ENCODE assay signal across 24 mouse cellular contexts in the genomic region with DNA sequence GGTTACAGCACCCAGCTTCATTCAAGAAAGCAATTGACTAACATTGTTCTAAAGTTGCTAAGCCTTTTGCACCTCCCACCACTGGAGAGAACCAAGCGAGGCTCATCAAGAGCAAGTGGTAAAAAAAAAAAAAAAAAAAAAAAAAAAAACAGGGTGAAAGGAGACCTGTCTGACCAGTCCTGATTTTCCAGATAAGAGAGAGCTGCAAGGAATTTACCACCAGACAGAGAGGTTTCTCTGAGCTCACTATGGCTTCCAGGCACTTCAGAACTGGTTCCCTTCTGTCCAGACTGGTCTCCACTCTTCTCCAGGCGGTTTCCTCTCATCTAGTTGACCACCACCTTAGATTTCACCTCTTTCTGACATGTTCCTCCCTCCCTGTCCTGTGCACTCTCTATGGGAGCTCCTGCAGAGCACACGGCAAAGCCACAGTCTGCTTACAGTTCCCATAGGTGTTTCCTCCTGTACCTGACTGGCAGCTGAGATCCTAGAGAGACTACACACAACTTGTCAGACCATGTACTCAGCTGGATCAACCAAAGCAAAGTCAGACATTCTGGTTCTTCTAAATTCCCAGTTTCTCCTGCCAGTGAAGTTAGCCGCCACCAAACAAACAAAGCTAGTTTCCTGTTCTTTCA. TPM values are rescaled to one million over a fixed set of nuclear protein-coding genes. Genes with fewer than 3 reads are reported as not detected.
DNase-seq lines count a peak whose midpoint lies in the region; ATAC-seq and TF ChIP-seq lines count a peak whose summit lies in the region.
"Had no signal": no experiment of that assay in that cellular context is flagged by ENCODE, and none has a peak within 500 bp of the region (broad histone marks: within the 10 kb centered on the region; RNA-seq: fewer than 3 reads in every experiment).

No protein-coding gene starts in this region.

- no peaks in the 10 kb centered on the region for H3K36me3 ChIP-seq in kidney, postnatal 0 days (ENCODE audit: insufficient read depth, low read length)
- peaks cover 2% of the 10 kb centered on the region; the same call in 1 of the 2 replicates for H3K36me3 ChIP-seq in ES-E14 (ENCODE audit: control insufficient read depth, insufficient read depth, low read length, poor library complexity, severe bottlenecking)
- peaks cover 3% of the 10 kb centered on the region for H3K36me3 ChIP-seq in embryonic facial prominence, embryonic 13.5 days
- H3K36me3 ChIP-seq in stomach, embryonic 14.5 days (ENCODE audit: control insufficient read depth, insufficient read depth, low read length): no peaks in the 10 kb centered on the region
- H3K36me3 ChIP-seq: heart, embryonic 13.5 days; midbrain, embryonic 12.5 days; neural tube, embryonic 15.5 days had no signal

- in situ Hi-C loops in ES-E14 (cut with MboI; ENCODE audit: low sequenced_read_pairs in 2 of 2, unreplicated experiment in 2 of 2): no loop called here

- no peaks in the 10 kb centered on the region for H3K27me3 ChIP-seq in kidney, postnatal 0 days (ENCODE audit: insufficient read depth, low read length)
- H3K27me3 ChIP-seq in embryonic facial prominence, embryonic 13.5 days: no peaks in the 10 kb centered on the region
- no peaks in the 10 kb centered on the region for H3K27me3 ChIP-seq in stomach, embryonic 14.5 days (ENCODE audit: control insufficient read depth, insufficient read depth, low read length)
- H3K27me3 ChIP-seq: forebrain, embryonic 13.5 days; neural tube, embryonic 15.5 days had no signal

- H3K9me3 ChIP-seq in kidney, postnatal 0 days (replicated peaks; ENCODE audit: low read length): no peaks in the 10 kb centered on the region
- no peaks in the 10 kb centered on the region for H3K9me3 ChIP-seq in ES-E14 (ENCODE audit: control insufficient read depth, insufficient read depth, low read depth, low read length)
- H3K9me3 ChIP-seq in embryonic facial prominence, embryonic 13.5 days: no peaks in the 10 kb centered on the region
- H3K9me3 ChIP-seq in stomach, embryonic 14.5 days (ENCODE audit: control insufficient read depth, low read depth, low read length): no peaks in the 10 kb centered on the region
- H3K9me3 ChIP-seq: forebrain, embryonic 13.5 days; heart, embryonic 13.5 days; midbrain, embryonic 12.5 days; neural tube, embryonic 15.5 days had no signal

- TF ChIP-seq CTCF in kidney, postnatal 0 days (IDR thresholded peaks at IDR 0.05; ENCODE audit: low read depth): no peak

- no peaks in the 10 kb centered on the region; the same call in none of the 2 replicates for H3K4me1 ChIP-seq in kidney, postnatal 0 days (replicated peaks; ENCODE audit: insufficient read depth, low read length)
- peaks cover 0 to 2% of the 10 kb centered on the region in 2 experiments; a peak in 1 of 4 replicates for H3K4me1 ChIP-seq in ES-E14 (ENCODE audit: control insufficient read depth in 2 of 2, insufficient read depth in 2 of 2, low read length in 2 of 2, poor library complexity in 1 of 2)
- H3K4me1 ChIP-seq in embryonic facial prominence, embryonic 13.5 days: peaks cover 15% of the 10 kb centered on the region; the same call in 1 of the 2 replicates
- H3K4me1 ChIP-seq in stomach, embryonic 14.5 days (ENCODE audit: control insufficient read depth, insufficient read depth, low read length): 0 out of 2 replicates have a peak, but pooled peaks cover 2% of the 10 kb centered on the region
- H3K4me1 ChIP-seq: heart, embryonic 13.5 days; midbrain, embryonic 12.5 days had no signal

- 0 out of 2 replicates have a peak overlapping the region, but pooled peaks have one; percentile 31 for H3K27ac ChIP-seq in kidney, postnatal 0 days
- no peak overlapping the region for H3K27ac ChIP-seq in ES-E14 (ENCODE audit: insufficient read depth, low read depth, low read length, poor library complexity, severe bottlenecking)
- peak overlapping the region; percentile 60; the same call in 1 of the 2 replicates for H3K27ac ChIP-seq in embryonic facial prominence, embryonic 13.5 days
- H3K27ac ChIP-seq in stomach, embryonic 14.5 days (ENCODE audit: low read length): no peak overlapping the region
- H3K27ac ChIP-seq: forebrain, embryonic 13.5 days; heart, adult 2 months; heart, embryonic 13.5 days; hindbrain, postnatal 0 days; midbrain, embryonic 12.5 days; neural tube, embryonic 15.5 days had no signal

- no peak for ATAC-seq in kidney, postnatal 0 days (replicated peaks; ENCODE audit: low FRiP score, low read depth)
- ATAC-seq in embryonic facial prominence, embryonic 13.5 days (ENCODE audit: insufficient number of reproducible peaks, insufficient read depth, low FRiP score, low TSS enrichment, low read depth): no peak
- 0 out of 2 replicates have a peak, but pooled peaks have one; percentile 42 for ATAC-seq in stomach, embryonic 14.5 days (ENCODE audit: insufficient number of reproducible peaks, insufficient read depth, low FRiP score, low read depth)
- ATAC-seq: forebrain, embryonic 13.5 days; hindbrain, postnatal 0 days; liver, postnatal 0 days had no signal

- H3K9ac ChIP-seq in kidney, postnatal 0 days (ENCODE audit: low read depth, low read length): no peak overlapping the region
- no peak overlapping the region for H3K9ac ChIP-seq in ES-E14 (ENCODE audit: insufficient read depth, low read depth, low read length, poor library complexity, severe bottlenecking)
- no peak overlapping the region for H3K9ac ChIP-seq in embryonic facial prominence, embryonic 13.5 days
- no peak overlapping the region for H3K9ac ChIP-seq in stomach, embryonic 14.5 days (replicated peaks; ENCODE audit: low read depth, low read length)
- H3K9ac ChIP-seq: forebrain, embryonic 13.5 days; heart, embryonic 13.5 days; liver, postnatal 0 days; midbrain, embryonic 12.5 days; neural tube, embryonic 15.5 days had no signal

- H3K4me2 ChIP-seq in kidney, postnatal 0 days (ENCODE audit: low read length): no peak overlapping the region
- H3K4me2 ChIP-seq in embryonic facial prominence, embryonic 13.5 days: no peak overlapping the region
- H3K4me2 ChIP-seq in stomach, embryonic 14.5 days (replicated peaks; ENCODE audit: low read depth, low read length): no peak overlapping the region
- H3K4me2 ChIP-seq: forebrain, embryonic 13.5 days; heart, embryonic 13.5 days; liver, embryonic 11.5 days; midbrain, embryonic 12.5 days; neural tube, embryonic 15.5 days had no signal

- no peak overlapping the region for H3K4me3 ChIP-seq in kidney, postnatal 0 days (replicated peaks; ENCODE audit: low read depth, low read length)
- no peak overlapping the region for H3K4me3 ChIP-seq in ES-E14 (ENCODE audit: insufficient read depth in 1 of 2, low read depth in 1 of 2, low read length in 2 of 2, poor library complexity in 1 of 2, severe bottlenecking in 1 of 2)
- no peak overlapping the region for H3K4me3 ChIP-seq in embryonic facial prominence, embryonic 13.5 days
- H3K4me3 ChIP-seq in stomach, embryonic 14.5 days (ENCODE audit: low read depth, low read length): no peak overlapping the region
- H3K4me3 ChIP-seq: forebrain, embryonic 13.5 days; heart, adult 2 months; heart, embryonic 13.5 days; midbrain, embryonic 12.5 days; neural tube, embryonic 15.5 days had no signal

- DNase-seq in kidney, postnatal 0 days (ENCODE audit: low spot score): no peak
- no peak for DNase-seq in kidney, adult 11 months
- DNase-seq in ES-E14 (ENCODE audit: low read depth, low spot score): no peak
- no peak for DNase-seq in layer of hippocampus, postnatal 14 days (ENCODE audit: low spot score in 2 of 2)
- no peak for DNase-seq in spleen, postnatal 4 days (ENCODE audit: low spot score in 2 of 2)
- DNase-seq: adrenal gland, postnatal 14 days; B cell, adult 2 months; cerebellum, adult 8-10 months; cerebellum, postnatal 36 days; embryo, embryonic 11 days; gastrocnemius, postnatal 36 days; heart, adult 2 months; heart, postnatal 14 days; kidney, adult 9 months; liver, postnatal 0 days; thymus, postnatal 36 days had no signal

- 65% methylated on average over 4 of the region's 4 CpGs for WGBS in kidney, postnatal 0 days
- 71% methylated on average over 4 of the region's 4 CpGs for WGBS in embryonic facial prominence, embryonic 13.5 days
- WGBS in stomach, embryonic 14.5 days: 56% methylated on average over 4 of the region's 4 CpGs

TF ChIP-seq in ES-E14, 5 proteins besides CTCF, POLR2A, EP300 and RAD21:
- peak; percentile 73 for TF ChIP-seq ZNF384 (IDR thresholded peaks at IDR 0.05; ENCODE audit: low read depth, low read length)
- TF ChIP-seq ZC3H11A (IDR thresholded peaks at IDR 0.05; ENCODE audit: borderline replicate concordance, low read depth, low read length): no peak

RNA-seq across cellular contexts. Expression of gene Carmil1, which starts 7.7 kb away (rescaled TPM):
- polyA plus RNA-seq in kidney, postnatal 0 days (2015; fragmentation: Nextera tagmentation; extraction: Ambion mirVana): 35.4 and 40.9 TPM in 2 replicates
- total RNA-seq in ES-E14 (2012; rRNA removed): 14.0 and 17.0 TPM in 2 replicates
- polyA plus RNA-seq in embryonic facial prominence, embryonic 13.5 days (2015; fragmentation: Nextera tagmentation; extraction: Ambion mirVana): 47.5 and 50.0 TPM in 2 replicates
- polyA plus RNA-seq in stomach, embryonic 14.5 days (2014; fragmentation: Nextera tagmentation; extraction: Ambion mirVana): 34.8 and 35.7 TPM in 2 replicates
- total RNA-seq in layer of hippocampus, postnatal 14 days (2021): 10 to 100 TPM; 49.3 to 52.8 TPM

RNA-seq across cellular contexts. Expression of gene Cmah, which starts 54.3 kb away (rescaled TPM):
- polyA plus RNA-seq in kidney, postnatal 0 days (2015; fragmentation: Nextera tagmentation; extraction: Ambion mirVana): 1.3 and 1.4 TPM in 2 replicates
- 0.05 and 0.18 TPM in 2 replicates for total RNA-seq in ES-E14 (2012; rRNA removed)
- polyA plus RNA-seq in embryonic facial prominence, embryonic 13.5 days (2015; fragmentation: Nextera tagmentation; extraction: Ambion mirVana): 0.22 and 0.78 TPM in 2 replicates
- polyA plus RNA-seq in stomach, embryonic 14.5 days (2014; fragmentation: Nextera tagmentation; extraction: Ambion mirVana): 0.32 and 0.65 TPM in 2 replicates
- total RNA-seq in layer of hippocampus, postnatal 14 days (2021): under 1 TPM; 0.41 to 0.62 TPM

Comparison
In these comparisons a context has a peak if more than half of its experiments do, and no peak if none do; other contexts are left out.
1. H3K27ac ChIP-seq: peak in kidney, postnatal 0 days (single experiment) and embryonic facial prominence, embryonic 13.5 days (single experiment); none in ES-E14 (single experiment) and stomach, embryonic 14.5 days (single experiment).